Mouse (Mus musculus) heart, embryonic 11.5 days (tissue): Measurements from ENCODE around the gene Zfp512b. TPM values are rescaled to one million over a fixed set of nuclear protein-coding genes. Genes with fewer than 3 reads are reported as not detected.

Experiments used
- ATAC-seq: fragments of 200-750 bp; cut with Nextera tagmentation; replicated peaks from 2 replicates; pipeline ENCODE4 v1.8.0; 2017; ENCODE audit warnings: moderate library complexity; ENCODE audit not compliant: insufficient number of reproducible peaks, low FRiP score, low TSS enrichment
- H3K27ac ChIP-seq: fragments of 300-500 bp; sonication (generic); 2 replicates; pipeline ENCODE4 v1.5.1; 2014; ENCODE audit warnings: mild to moderate bottlenecking, low read depth, low read length
- H3K27me3 ChIP-seq: fragments of 300-500 bp; sonication (generic); 2 replicates; pipeline ENCODE4 v1.6.1; 2014; ENCODE audit warnings: mild to moderate bottlenecking, low read length, mixed read lengths; ENCODE audit not compliant: control insufficient read depth, insufficient read depth
- H3K36me3 ChIP-seq: fragments of 300-500 bp; sonication (generic); 2 replicates; pipeline ENCODE4 v1.6.1; 2014; ENCODE audit warnings: mild to moderate bottlenecking, low read length, moderate library complexity, mixed read lengths; ENCODE audit not compliant: control insufficient read depth, insufficient read depth
- H3K4me1 ChIP-seq: fragments of 300-500 bp; sonication (generic); 2 replicates; pipeline ENCODE4 v1.6.1; 2014; ENCODE audit warnings: low read length; ENCODE audit not compliant: control insufficient read depth, insufficient read depth
- H3K4me2 ChIP-seq: fragments of 300-500 bp; sonication (generic); 2 replicates; pipeline ENCODE4 v1.6.1; 2014; ENCODE audit warnings: mild to moderate bottlenecking, moderate library complexity
- H3K4me3 ChIP-seq: fragments of 300-500 bp; sonication (generic); 2 replicates; pipeline ENCODE4 v1.5.1; 2014; ENCODE audit warnings: low read depth, low read length
- H3K9ac ChIP-seq: fragments of 300-500 bp; sonication (generic); 2 replicates; pipeline ENCODE4 v1.6.1; 2014; ENCODE audit warnings: mild to moderate bottlenecking, low read depth, low read length, moderate library complexity
- H3K9me3 ChIP-seq: fragments of 300-500 bp; sonication (generic); replicated peaks from 2 replicates; pipeline ENCODE4 v1.6.1; 2016; ENCODE audit warnings: low read length; ENCODE audit not compliant: control insufficient read depth
- WGBS: fragments of 180-500 bp; shearing (Covaris S2); extraction: QIAGEN DNeasy Blood & Tissue Kit; methylation state at CpG from one replicate; pipeline ENCODE4 v1.1.7; 2014; ENCODE audit not compliant: insufficient replicate concordance; 5-methylcytosine and 5-hydroxymethylcytosine counted together
- polyA plus RNA-seq: library from polyadenylated mRNA; unstranded; fragments of >200 nt; fragmentation: Nextera tagmentation; extraction: Ambion mirVana; gene quantifications from 2 replicates; pipeline ENCODE4 v1.2.1, GENCODE M21; 2014

The Zfp512b gene
- 26.3 and 26.5 TPM in 2 replicates for polyA plus RNA-seq

- under 1% methylated on average over 74 of the region's 97 CpGs for WGBS
- ATAC-seq = peak; percentile 64
- peak within 1 kb of the TSS; percentile 89 for H3K9ac ChIP-seq
- H3K4me1 ChIP-seq = peaks cover 13% of the 10 kb centered on the region
- H3K27ac ChIP-seq = peak within 1 kb of the TSS; percentile 58; the same call in 1 of the 2 replicates
- peak within 1 kb of the TSS; percentile 82 for H3K4me2 ChIP-seq
- no peaks in the 10 kb centered on the region for H3K27me3 ChIP-seq
- H3K36me3 ChIP-seq = peaks cover 23% of the 10 kb centered on the region
- peak within 1 kb of the TSS; percentile 86 for H3K4me3 ChIP-seq
- H3K9me3 ChIP-seq = no peaks in the 10 kb centered on the region
Observed at GRCm38 (mm10) chr2:181592231-181593041, at the start of gene Zfp512b. TSS of gene Zfp512b (minus strand) at chr2:181592803.

GRCm38 (mm10) chr2:181635865-181636264, 43.3 kb upstream of the Zfp512b start:
- no peak overlapping the region for H3K27ac ChIP-seq
- 88% methylated on average over 3 of the region's 3 CpGs for WGBS
- H3K36me3 ChIP-seq = peaks cover 35% of the 10 kb centered on the region
- H3K4me2 ChIP-seq = no peak overlapping the region
- no peaks in the 10 kb centered on the region for H3K9me3 ChIP-seq
- ATAC-seq = no peak
- H3K4me1 ChIP-seq = no peaks in the 10 kb centered on the region
- no peak overlapping the region for H3K4me3 ChIP-seq
- H3K27me3 ChIP-seq = no peaks in the 10 kb centered on the region
- no peak overlapping the region for H3K9ac ChIP-seq

GRCm38 (mm10) chr2:181632624-181633023, 40.0 kb upstream of the Zfp512b start:
- Histone ChIP-seq H3K36me3 (peaks cover 35% of the 10 kb centered on the region), H3K4me1 (no peaks in the 10 kb centered on the region), H3K27me3 (no peaks in the 10 kb centered on the region), H3K9ac (no peak overlapping the region), H3K4me3 (no peak overlapping the region), H3K27ac (no peak overlapping the region), H3K4me2 (no peak overlapping the region), H3K9me3 (no peaks in the 10 kb centered on the region)
- ATAC-seq = no peak
- 93% methylated on average over 6 of the region's 6 CpGs for WGBS

GRCm38 (mm10) chr2:181628471-181628870, 35.9 kb upstream of the Zfp512b start:
- Histone ChIP-seq H3K4me2 (no peak overlapping the region), H3K9me3 (no peaks in the 10 kb centered on the region), H3K4me3 (no peak overlapping the region), H3K4me1 (no peaks in the 10 kb centered on the region), H3K27ac (no peak overlapping the region), H3K36me3 (peaks cover 12% of the 10 kb centered on the region), H3K9ac (no peak overlapping the region), H3K27me3 (no peaks in the 10 kb centered on the region)
- no peak for ATAC-seq

GRCm38 (mm10) chr2:181623401-181623800, 30.8 kb upstream of the Zfp512b start:
- H3K36me3 ChIP-seq = peaks cover 19% of the 10 kb centered on the region

GRCm38 (mm10) chr2:181618761-181619495, 26.3 kb upstream of the Zfp512b start:
- Histone ChIP-seq H3K4me2 (no peak overlapping the region), H3K9ac (no peak overlapping the region), H3K27ac (no peak overlapping the region), H3K27me3 (no peaks in the 10 kb centered on the region), H3K4me3 (no peak overlapping the region), H3K9me3 (no peaks in the 10 kb centered on the region), H3K36me3 (peaks cover 19% of the 10 kb centered on the region), H3K4me1 (no peaks in the 10 kb centered on the region)
- 86% methylated on average over 5 of the region's 5 CpGs for WGBS
- ATAC-seq = no peak

More at GRCm38 (mm10) chr2:181623401-181623800, 30.8 kb upstream of the Zfp512b start:
- Histone ChIP-seq H3K27me3 (no peaks in the 10 kb centered on the region), H3K4me1 (no peaks in the 10 kb centered on the region), H3K27ac (no peak overlapping the region), H3K4me2 (no peak overlapping the region), H3K9ac (no peak overlapping the region), H3K4me3 (no peak overlapping the region), H3K9me3 (no peaks in the 10 kb centered on the region)
- no peak for ATAC-seq

- H3K27me3 ChIP-seq = no peaks in the 10 kb centered on the region
- no peak overlapping the region for H3K27ac ChIP-seq
- no peaks in the 10 kb centered on the region for H3K36me3 ChIP-seq
- no peak for ATAC-seq
- peak overlapping the region; percentile 78 for H3K4me2 ChIP-seq
- no peak overlapping the region for H3K9ac ChIP-seq
- peaks cover 14% of the 10 kb centered on the region; the same call in 1 of the 2 replicates for H3K4me1 ChIP-seq
- 0 out of 2 replicates have a peak overlapping the region, but pooled peaks have one; percentile 82 for H3K4me3 ChIP-seq
- H3K9me3 ChIP-seq = no peaks in the 10 kb centered on the region
- WGBS = 76% methylated on average over 4 of the region's 4 CpGs
Observed at GRCm38 (mm10) chr2:181602367-181602766, 9.8 kb upstream of the Zfp512b start.

- H3K27ac ChIP-seq = peak overlapping the region; percentile 41; the same call in 1 of the 2 replicates
- 23% methylated on average over 10 of the region's 10 CpGs for WGBS
Observed at GRCm38 (mm10) chr2:181601751-181602145, 9.1 kb upstream of the Zfp512b start.

More at GRCm38 (mm10) chr2:181601751-181602145, 9.1 kb upstream of the Zfp512b start:
- H3K27me3 ChIP-seq = no peaks in the 10 kb centered on the region
- H3K36me3 ChIP-seq = no peaks in the 10 kb centered on the region
- H3K4me3 ChIP-seq = peak overlapping the region; percentile 82
- peaks cover 14% of the 10 kb centered on the region; the same call in 1 of the 2 replicates for H3K4me1 ChIP-seq
- H3K9ac ChIP-seq = peak overlapping the region; percentile 89
- H3K9me3 ChIP-seq = no peaks in the 10 kb centered on the region
- peak overlapping the region; percentile 78 for H3K4me2 ChIP-seq
- ATAC-seq = no peak
